Mouse (Mus musculus) E14TG2a.4 (cell line): Measurements from ENCODE around the gene Srd5a2.

ENCODE experiments used
- CTCF ChIP-seq: conservative IDR thresholded peaks from 2 replicates; pipeline ENCODE4 v1.5.1; 2014; ENCODE audit warnings: low read length
- NANOG ChIP-seq: IDR thresholded peaks from 2 replicates; pipeline ENCODE4 v1.6.1; 2014; ENCODE audit warnings: borderline replicate concordance, low read length, mixed read lengths
- POU5F1 ChIP-seq: IDR thresholded peaks from 2 replicates; pipeline ENCODE4 v1.6.1; 2014; ENCODE audit warnings: low read length, borderline replicate concordance

DNA sequence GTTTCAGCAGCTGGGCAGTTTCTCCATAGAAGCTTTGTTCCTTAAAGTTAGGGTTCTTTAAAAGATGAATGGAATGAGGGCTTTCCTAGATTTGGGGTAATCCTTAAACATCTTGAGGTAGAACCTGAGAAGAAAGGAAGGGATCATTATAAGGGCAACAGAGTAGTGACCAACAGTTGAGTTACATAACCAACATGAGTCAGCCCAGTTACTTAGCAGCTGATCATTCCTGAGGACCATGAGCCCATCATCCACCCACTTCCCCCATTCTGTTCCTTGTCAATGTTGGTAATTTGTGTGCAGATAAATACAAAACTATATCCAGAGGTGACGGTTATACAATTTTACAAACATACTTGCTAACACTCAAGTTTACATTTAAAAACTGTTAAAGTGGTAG is 30.1 kb downstream of the Srd5a2 start:
- TF ChIP-seq CTCF (no peak), NANOG (no peak), POU5F1 (no peak)
